In the genomic region with DNA sequence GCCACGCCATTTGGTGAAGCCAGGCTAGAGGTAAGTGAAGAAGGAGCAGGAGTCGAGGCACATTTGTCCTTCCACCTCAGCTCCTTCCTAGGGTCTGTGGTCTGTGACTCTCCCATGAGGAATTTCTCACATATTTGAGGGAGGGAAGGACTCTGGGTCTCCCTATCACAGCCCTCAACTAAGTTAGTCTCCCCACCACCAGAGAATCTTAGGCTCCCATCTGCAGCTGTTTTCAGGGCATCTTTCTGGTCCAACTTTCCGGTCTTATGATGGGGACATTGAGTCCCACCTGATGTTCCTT, we compare ENCODE assay signal across 13 mouse cellular contexts. TPM values are rescaled to one million over a fixed set of nuclear protein-coding genes. Genes with fewer than 3 reads are reported as not detected.
DNase-seq lines count a peak whose midpoint lies in the region; ATAC-seq and TF ChIP-seq lines count a peak whose summit lies in the region.
"Had no signal": no experiment of that assay in that cellular context is flagged by ENCODE, and none has a peak within 500 bp of the region (broad histone marks: within the 10 kb centered on the region; RNA-seq: fewer than 3 reads in every experiment).

No protein-coding gene starts in this region.

- H3K9ac ChIP-seq in liver, postnatal 0 days (replicated peaks) = peak overlapping the region; percentile 86
- H3K9ac ChIP-seq: forebrain, embryonic 15.5 days; hindbrain, embryonic 14.5 days had no signal

- peak overlapping the region; percentile 64 for H3K4me3 ChIP-seq in erythroblast, embryonic 14.5 days (replicated peaks)
- H3K4me3 ChIP-seq in testis, adult 2 months (ENCODE audit: control insufficient read depth, low read depth, low read length) = peak overlapping the region; percentile 72
- H3K4me3 ChIP-seq in liver, postnatal 0 days (ENCODE audit: low read depth, low read length) = peak overlapping the region; percentile 65
- H3K4me3 ChIP-seq: forebrain, embryonic 15.5 days had no signal

- no peaks in the 10 kb centered on the region for H3K9me3 ChIP-seq in erythroblast, embryonic 14.5 days (ENCODE audit: control insufficient read depth, low read length)
- no peaks in the 10 kb centered on the region for H3K9me3 ChIP-seq in liver, postnatal 0 days (ENCODE audit: low read length)
- H3K9me3 ChIP-seq: forebrain, embryonic 15.5 days had no signal

- 59% methylated on average over 3 of the region's 3 CpGs for WGBS in liver, postnatal 0 days (ENCODE audit: insufficient replicate concordance)

- no peaks in the 10 kb centered on the region for H3K27me3 ChIP-seq in erythroblast, embryonic 14.5 days (ENCODE audit: control insufficient read depth)
- H3K27me3 ChIP-seq in testis, adult 2 months (ENCODE audit: control insufficient read depth, insufficient read depth, low read length) = no peaks in the 10 kb centered on the region
- H3K27me3 ChIP-seq in liver, postnatal 0 days (ENCODE audit: insufficient read depth, low read length) = no peaks in the 10 kb centered on the region
- H3K27me3 ChIP-seq: forebrain, embryonic 15.5 days had no signal

- no peak overlapping the region for H3K27ac ChIP-seq in testis, adult 2 months (ENCODE audit: control insufficient read depth, insufficient read depth, low read depth, low read length)
- H3K27ac ChIP-seq in liver, postnatal 0 days (ENCODE audit: low read depth) = peak overlapping the region; percentile 97
- H3K27ac ChIP-seq: forebrain, embryonic 15.5 days; hindbrain, embryonic 14.5 days had no signal

- no peak for ATAC-seq in erythroblast, adult 5-6 weeks (replicated peaks; ENCODE audit: low FRiP score, poor library complexity, severe bottlenecking)
- ATAC-seq in liver, postnatal 0 days = no peak
- ATAC-seq: forebrain, embryonic 15.5 days had no signal

- peak overlapping the region; percentile 88 for H3K4me2 ChIP-seq in liver, postnatal 0 days (ENCODE audit: low read depth, low read length)
- H3K4me2 ChIP-seq: forebrain, embryonic 15.5 days; hindbrain, embryonic 14.5 days had no signal

- DNase-seq in testis, postnatal 10 days (ENCODE audit: low spot score) = no peak
- DNase-seq in liver, postnatal 0 days = no peak
- DNase-seq in right cerebral cortex, postnatal 10 days (ENCODE audit: low spot score in 2 of 2) = no peak
- DNase-seq in kidney, adult 11 months = no peak
- no peak for DNase-seq in left cerebral cortex, adult 8-10 months (ENCODE audit: low spot score in 2 of 2)
- DNase-seq: kidney, adult 2 months; midbrain, embryonic 14.5 days; right cerebral cortex, postnatal 4 days had no signal

- H3K4me1 ChIP-seq in erythroblast, embryonic 14.5 days (ENCODE audit: control insufficient read depth) = peaks cover 73% of the 10 kb centered on the region
- H3K4me1 ChIP-seq in testis, adult 2 months (ENCODE audit: control insufficient read depth, insufficient read depth, low read length) = peaks cover 7% of the 10 kb centered on the region
- peaks cover 29% of the 10 kb centered on the region for H3K4me1 ChIP-seq in liver, postnatal 0 days (ENCODE audit: insufficient read depth)

- TF ChIP-seq EP300 in liver, postnatal 0 days (IDR thresholded peaks at IDR 0.05; ENCODE audit: low read depth) = no peak

- TF ChIP-seq CTCF in testis, adult 2 months (IDR thresholded peaks at IDR 0.05; ENCODE audit: control insufficient read depth, insufficient read depth, insufficient replicate concordance, low read depth, low read length) = no peak
- no peak for TF ChIP-seq CTCF in liver, postnatal 0 days (IDR thresholded peaks at IDR 0.05; ENCODE audit: low read depth)

- no peak for TF ChIP-seq POLR2A in testis, adult 2 months (IDR thresholded peaks at IDR 0.05; ENCODE audit: control insufficient read depth, low read depth, low read length)

- peaks cover 61% of the 10 kb centered on the region for H3K36me3 ChIP-seq in erythroblast, embryonic 14.5 days (ENCODE audit: control insufficient read depth)
- H3K36me3 ChIP-seq in testis, adult 2 months (ENCODE audit: control insufficient read depth, insufficient read depth, low read length) = no peaks in the 10 kb centered on the region
- H3K36me3 ChIP-seq in liver, postnatal 0 days (replicated peaks; ENCODE audit: insufficient read depth, low read length) = peaks cover 31% of the 10 kb centered on the region
- H3K36me3 ChIP-seq: forebrain, embryonic 15.5 days had no signal

RNA-seq across cellular contexts. Expression of a gene that starts 1.3 kb away (rescaled TPM):
- 26.9 and 29.5 TPM in 2 replicates for polyA plus RNA-seq in erythroblast, embryonic 14.5 days (2012)
- 792 and 830 TPM in 2 replicates for total RNA-seq in erythroblast, adult 5-6 weeks (2015; ENCODE audit: low replicate concordance)
- total RNA-seq in erythroblast, adult 5-6 weeks (2017; ENCODE audit: low replicate concordance) = 550 and 581 TPM in 2 replicates
- 275 and 277 TPM in 2 replicates for polyA plus RNA-seq in testis, adult 2 months (2012; rRNA removed)
- polyA plus RNA-seq in liver, postnatal 0 days (2015; fragmentation: Nextera tagmentation; extraction: Ambion mirVana) = 108 and 111 TPM in 2 replicates
- total RNA-seq in left cerebral cortex, adult 8-10 months (2022) = 1 to 10 TPM in 2 of 4 experiments, under 1 TPM in 1, not detected in 1; 0.57 to 1.5 (median 1.1) TPM

RNA-seq across cellular contexts. Expression of a gene that starts 18.8 kb away (rescaled TPM):
- polyA plus RNA-seq in erythroblast, embryonic 14.5 days (2012) = 2.4 and 2.5 TPM in 2 replicates
- total RNA-seq in erythroblast, adult 5-6 weeks (2015; ENCODE audit: low replicate concordance) = 0.96 and 4.6 TPM in 2 replicates
- total RNA-seq in erythroblast, adult 5-6 weeks (2017; ENCODE audit: low replicate concordance) = 10.0 and 17.6 TPM in 2 replicates
- 9.3 and 10.3 TPM in 2 replicates for polyA plus RNA-seq in testis, adult 2 months (2012; rRNA removed)
- 15.1 and 15.9 TPM in 2 replicates for polyA plus RNA-seq in liver, postnatal 0 days (2015; fragmentation: Nextera tagmentation; extraction: Ambion mirVana)
- 10 to 100 TPM; 20.1 to 24.7 (median 21.9) TPM for total RNA-seq in left cerebral cortex, adult 8-10 months (2022)
